Mouse (Mus musculus): Measurements from ENCODE around the gene Mex3d.

DNA sequence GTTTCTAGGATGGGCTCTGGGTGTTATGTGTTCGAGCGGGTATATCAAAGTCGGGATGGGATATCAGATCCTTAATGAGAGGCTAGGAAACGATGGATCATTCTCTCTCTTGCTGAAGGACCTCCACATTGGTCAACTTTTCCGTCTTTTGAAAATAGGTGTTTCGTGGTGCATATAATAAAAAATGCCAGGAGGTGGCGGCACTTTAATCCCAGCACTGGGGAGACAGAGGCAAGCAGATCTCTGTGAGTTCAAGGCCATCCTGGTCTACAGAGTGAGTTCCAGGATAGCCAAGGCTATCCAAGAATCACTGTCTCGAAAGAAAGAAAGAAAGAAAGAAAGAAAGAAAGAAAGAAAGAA, 46.8 kb upstream of the Mex3d start:
- TF ChIP-seq CTCF (IDR thresholded peaks at IDR 0.05; ENCODE audit: low read depth) = peak; percentile 8; the same call in 1 of the 2 replicates
- TF ChIP-seq EP300 (IDR thresholded peaks at IDR 0.05; ENCODE audit: low read depth) = no peak
